Mouse (Mus musculus): Measurements from ENCODE around the gene Ache.

- TF ChIP-seq POLR2A (IDR thresholded peaks at IDR 0.05; ENCODE audit: low read depth, low read length) (no peak), CTCF (IDR thresholded peaks at IDR 0.05; ENCODE audit: extremely low read depth, insufficient read length, insufficient replicate concordance, low read depth, low read length) (no peak)
Observed at GRCm38 (mm10) chr5:137314193-137315083, 27.1 kb downstream of the Ache start, which contains the start of gene Trip6.

Measured in small intestine, adult 2 months (tissue).